In genomic region chr7:114834504-114834903, GRCm38 (mm10) we compare ENCODE assay signal across 26 mouse cellular contexts.
"Had no signal": no experiment of that assay in that cellular context is flagged by ENCODE, and none has a peak within 500 bp of the region (broad histone marks: within the 10 kb centered on the region; RNA-seq: fewer than 3 reads in every experiment).

No protein-coding gene starts in this region.

- H3K36me3 ChIP-seq: limb, embryonic 10.5 days; limb, embryonic 13.5 days; liver, embryonic 12.5 days; liver, embryonic 15.5 days; lung, embryonic 15.5 days; midbrain, embryonic 10.5 days; midbrain, embryonic 13.5 days; neural tube, embryonic 13.5 days; stomach, embryonic 15.5 days had no signal

- H3K4me1 ChIP-seq: limb, embryonic 13.5 days; liver, embryonic 12.5 days; liver, embryonic 15.5 days; lung, embryonic 15.5 days; megakaryocyte, embryonic 14.5 days; midbrain, embryonic 10.5 days; midbrain, embryonic 13.5 days; stomach, embryonic 15.5 days had no signal

- H3K9me3 ChIP-seq: limb, embryonic 10.5 days; limb, embryonic 13.5 days; liver, embryonic 12.5 days; liver, embryonic 15.5 days; lung, embryonic 15.5 days; megakaryocyte, embryonic 14.5 days; midbrain, embryonic 10.5 days; midbrain, embryonic 13.5 days; neural tube, embryonic 13.5 days; stomach, embryonic 15.5 days had no signal

- ATAC-seq: liver, embryonic 12.5 days; midbrain, embryonic 13.5 days; midbrain, embryonic 16.5 days had no signal

- H3K4me3 ChIP-seq: layer of hippocampus, adult 2 months; limb, embryonic 10.5 days; limb, embryonic 13.5 days; liver, embryonic 12.5 days; liver, embryonic 15.5 days; lung, embryonic 15.5 days; megakaryocyte, embryonic 14.5 days; midbrain, embryonic 10.5 days; midbrain, embryonic 13.5 days; myocyte; neural tube, embryonic 13.5 days; stomach, embryonic 15.5 days had no signal

- H3K4me2 ChIP-seq: limb, embryonic 13.5 days; liver, embryonic 12.5 days; liver, embryonic 15.5 days; lung, embryonic 15.5 days; midbrain, embryonic 13.5 days; neural tube, embryonic 13.5 days; stomach, embryonic 15.5 days had no signal

- H3K9ac ChIP-seq: limb, embryonic 13.5 days; liver, embryonic 12.5 days; liver, embryonic 15.5 days; lung, embryonic 15.5 days; midbrain, embryonic 13.5 days; neural tube, embryonic 13.5 days; stomach, embryonic 15.5 days had no signal

- H3K27ac ChIP-seq: kidney, postnatal 0 days; layer of hippocampus, adult 2 months; limb, embryonic 10.5 days; limb, embryonic 13.5 days; liver, embryonic 12.5 days; liver, embryonic 15.5 days; lung, embryonic 15.5 days; midbrain, embryonic 10.5 days; midbrain, embryonic 13.5 days; neural tube, embryonic 13.5 days; stomach, embryonic 15.5 days had no signal

- DNase-seq: kidney, postnatal 25 days; layer of hippocampus, adult 9-11 months; liver; lung, adult 18-20 months; lung, postnatal 10 days; lung, postnatal 36 days; retina, postnatal 1 day; right cerebral cortex, postnatal 25 days; spleen, adult 18-20 months; thymus, adult 2 months; thymus, postnatal 14 days; thymus, postnatal 4 days had no signal

- H3K27me3 ChIP-seq: liver, embryonic 12.5 days; liver, embryonic 15.5 days; lung, embryonic 15.5 days; midbrain, embryonic 13.5 days; neural tube, embryonic 13.5 days; stomach, embryonic 15.5 days had no signal
